Mouse (Mus musculus) layer of hippocampus, adult 9-11 months (tissue): ENCODE data around the gene Gm11627.
"Not testable (repeated sequence)": the region's sequence is repeated elsewhere in the genome, so short reads cannot be mapped to it uniquely, and the experiment has no call there.

Experiments used
- DNase-seq: peaks from one replicate; pipeline ENCODE4 v3.0.0; 2022

Gm11627 gene

GRCm38 (mm10) chr11:102602816-102603495, 23.7 kb upstream of the Gm11627 start:
- no peak for DNase-seq

GRCm38 (mm10) chr11:102599912-102600311, 20.7 kb upstream of the Gm11627 start:
- DNase-seq: no peak

GRCm38 (mm10) chr11:102595341-102595820, 16.1 kb upstream of the Gm11627 start:
- no peak for DNase-seq

GRCm38 (mm10) chr11:102587554-102587953, 8.3 kb upstream of the Gm11627 start:
- DNase-seq: no peak

- DNase-seq: no peak
These were observed 7.3 kb upstream of the Gm11627 start for GRCm38 (mm10) chr11:102586445-102587130.

GRCm38 (mm10) chr11:102582736-102583135, 3.5 kb upstream of the Gm11627 start:
- DNase-seq: no peak

GRCm38 (mm10) chr11:102582016-102582610, 2.9 kb upstream of the Gm11627 start:
- no peak for DNase-seq

GRCm38 (mm10) chr11:102581281-102582015, 2.2 kb upstream of the Gm11627 start:
- DNase-seq: no peak

GRCm38 (mm10) chr11:102580034-102580330, 721 bp upstream of the Gm11627 start:
- no peak for DNase-seq

- no peak for DNase-seq
These were observed 731 bp downstream of the Gm11627 start for GRCm38 (mm10) chr11:102578341-102579118.

GRCm38 (mm10) chr11:102576050-102576754, 3.1 kb downstream of the Gm11627 start:
- no peak for DNase-seq

- no peak for DNase-seq
These were observed 4.2 kb downstream of the Gm11627 start for GRCm38 (mm10) chr11:102575034-102575433.

- peak; percentile 51 for DNase-seq
These were observed 6.2 kb downstream of the Gm11627 start for GRCm38 (mm10) chr11:102572866-102573663.

- DNase-seq: no peak
These were observed 10.4 kb downstream of the Gm11627 start for GRCm38 (mm10) chr11:102568756-102569377.

GRCm38 (mm10) chr11:102568191-102568590, 11.1 kb downstream of the Gm11627 start:
- DNase-seq: no peak

GRCm38 (mm10) chr11:102567723-102568122, 11.5 kb downstream of the Gm11627 start:
- no peak for DNase-seq

GRCm38 (mm10) chr11:102567157-102567556, 12.1 kb downstream of the Gm11627 start:
- DNase-seq: no peak

- DNase-seq: no peak
These were observed 13.0 kb downstream of the Gm11627 start for GRCm38 (mm10) chr11:102566290-102566689.

GRCm38 (mm10) chr11:102565741-102566140, 13.5 kb downstream of the Gm11627 start:
- DNase-seq: no peak

GRCm38 (mm10) chr11:102564952-102565671, 14.1 kb downstream of the Gm11627 start:
- not testable (repeated sequence) for DNase-seq
